Mouse (Mus musculus) bone marrow macrophage, adult 2 months (primary cell): ENCODE measurements around the gene Usp32.

Experiments used
- CTCF ChIP-seq: IDR thresholded peaks from 2 replicates; pipeline ENCODE4 v1.5.1; 2012; ENCODE audit warnings: low read depth, mild to moderate bottlenecking, low read length, moderate library complexity
- POLR2A ChIP-seq: IDR thresholded peaks from 2 replicates; pipeline ENCODE4 v1.6.1; 2012; ENCODE audit warnings: mild to moderate bottlenecking, low read depth, low read length, borderline replicate concordance

DNA sequence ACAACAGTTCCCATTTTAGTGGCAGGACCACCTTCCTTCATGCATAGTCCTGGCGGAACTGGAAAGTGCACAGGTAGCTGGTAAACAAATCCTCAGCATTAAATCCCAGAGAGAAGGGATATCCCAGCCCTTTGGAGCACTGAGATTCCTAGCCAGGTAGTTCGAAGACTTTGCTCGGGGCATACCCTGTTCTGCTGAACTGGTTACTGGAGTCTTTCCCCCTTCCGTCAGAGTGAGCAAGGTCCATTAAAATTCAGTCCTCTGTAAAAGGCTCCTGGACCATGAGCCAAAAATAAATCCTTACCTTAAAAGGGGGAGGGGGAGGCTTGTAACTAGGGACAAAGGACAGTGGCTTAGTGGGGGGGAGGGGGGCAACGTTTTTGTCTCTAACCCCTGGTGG lies 180.8 kb downstream of the Usp32 start:
- TF ChIP-seq POLR2A (no peak), CTCF (no peak)
